Mouse (Mus musculus): ENCODE measurements at regions not wholly inside any gene's neighbourhood (a gene's known extent, or its start where the extent isn't known, plus 50 kb on each side); places are given as distances from the start of the nearest gene placed in this dataset.

DNA sequence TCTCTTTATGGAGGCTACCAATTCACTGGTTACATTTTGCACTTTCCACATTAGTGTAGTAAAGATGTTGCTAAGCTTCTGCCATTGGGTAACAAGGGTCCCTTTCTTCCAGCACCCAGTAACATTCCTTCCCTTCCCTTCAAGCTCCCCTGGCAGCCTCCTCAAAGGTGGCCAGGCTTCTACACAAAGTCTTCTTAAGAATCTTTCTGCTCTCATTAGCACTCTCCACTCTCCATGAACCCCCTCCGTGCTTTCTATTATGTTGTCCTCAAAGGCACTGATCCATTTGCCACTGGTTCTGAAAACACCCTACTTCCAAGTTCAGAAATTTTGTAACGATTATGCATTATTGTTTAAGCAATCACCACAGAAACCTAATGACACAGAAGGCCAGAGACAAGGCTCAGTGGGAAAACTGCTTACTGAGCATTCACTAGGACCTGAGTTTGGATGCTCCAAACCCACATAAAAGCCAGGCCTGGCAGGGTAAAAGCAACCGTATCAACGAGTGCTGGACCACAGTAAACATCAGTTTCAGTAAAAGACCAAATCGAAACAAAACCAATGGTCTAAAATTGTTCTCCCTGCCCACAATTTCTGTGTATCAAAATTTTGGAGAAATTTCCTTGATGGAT is 522.6 kb downstream of the Gja1 start:
- DNase-seq = no peak

DNA sequence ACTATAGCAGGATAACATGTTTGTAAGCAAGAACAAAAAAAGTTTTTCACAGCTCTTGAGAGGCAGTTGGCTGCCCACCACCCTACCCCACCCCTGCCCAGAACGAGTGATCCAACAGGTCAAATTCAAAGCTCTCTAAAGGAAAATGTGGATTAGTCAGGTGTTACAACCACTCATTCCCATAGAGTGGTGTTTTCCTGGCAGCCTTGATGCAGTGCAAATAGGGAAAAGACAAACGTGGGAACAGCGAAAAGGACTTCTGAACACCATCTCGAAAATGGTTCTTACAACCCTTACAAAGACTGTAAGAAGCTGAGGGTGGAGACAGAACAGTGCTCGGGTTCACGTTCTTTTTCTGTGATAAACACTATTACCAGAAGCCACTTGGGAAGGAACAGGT is 523.8 kb downstream of the Gja1 start:
- no peak for DNase-seq

DNA sequence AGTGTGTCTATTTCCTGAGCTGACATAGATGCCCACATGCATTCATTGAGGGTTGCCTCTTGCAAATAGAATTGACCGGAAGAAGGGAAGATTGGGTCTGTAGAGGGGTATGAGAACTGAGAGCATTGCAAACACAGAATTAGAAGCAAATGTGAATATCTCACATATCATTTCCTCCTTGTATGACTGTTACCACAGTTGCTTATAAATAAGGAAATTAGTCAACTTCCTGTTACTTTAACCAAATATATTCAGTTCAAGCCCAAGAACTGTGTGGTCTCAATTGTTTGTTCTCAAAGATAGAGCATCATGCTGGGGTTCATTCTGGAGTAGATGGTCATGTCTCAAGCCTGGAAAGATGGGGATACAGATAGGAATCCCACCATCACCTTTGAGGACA is 535.6 kb downstream of the Gja1 start:
- DNase-seq = no peak

DNA sequence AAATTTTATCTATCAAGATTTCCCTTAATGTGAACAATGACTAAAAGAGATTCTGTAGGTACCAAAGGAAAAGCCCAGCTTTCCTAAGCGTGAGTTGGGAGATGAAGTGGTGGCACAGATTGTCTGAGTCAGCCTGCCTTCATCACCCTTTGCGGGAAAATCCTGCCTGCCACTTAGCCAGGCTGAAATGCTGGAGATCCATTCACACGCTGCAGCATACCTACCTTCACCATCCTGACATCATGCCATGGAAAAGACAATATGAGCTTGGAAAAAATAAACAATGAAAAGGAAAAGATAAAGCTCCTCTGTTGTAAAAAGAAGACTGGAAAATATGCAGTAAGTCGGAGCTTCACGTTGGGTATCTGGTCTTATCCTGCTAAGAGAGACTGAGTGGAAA is 537.0 kb downstream of the Gja1 start:
- DNase-seq = no peak

DNA sequence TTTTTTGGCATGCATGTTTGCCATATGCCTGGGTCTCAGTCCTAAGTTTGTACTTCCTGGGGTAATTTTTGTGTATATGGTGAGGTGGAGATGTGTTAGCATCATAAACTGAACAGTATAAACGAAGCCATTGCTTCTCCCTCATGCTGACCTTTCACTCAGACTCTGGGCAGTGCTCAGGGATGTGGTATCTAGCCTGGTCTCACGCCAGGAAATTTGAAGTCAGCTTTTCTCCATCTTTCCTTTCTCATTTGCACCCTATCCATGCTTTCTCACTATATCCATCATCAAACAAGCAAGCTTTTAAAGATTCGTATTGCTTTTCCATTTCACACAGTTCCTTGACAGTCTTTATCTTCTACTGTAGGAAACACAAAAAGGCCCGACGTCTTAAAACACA is 541.3 kb downstream of the Gja1 start:
- no peak for DNase-seq

DNA sequence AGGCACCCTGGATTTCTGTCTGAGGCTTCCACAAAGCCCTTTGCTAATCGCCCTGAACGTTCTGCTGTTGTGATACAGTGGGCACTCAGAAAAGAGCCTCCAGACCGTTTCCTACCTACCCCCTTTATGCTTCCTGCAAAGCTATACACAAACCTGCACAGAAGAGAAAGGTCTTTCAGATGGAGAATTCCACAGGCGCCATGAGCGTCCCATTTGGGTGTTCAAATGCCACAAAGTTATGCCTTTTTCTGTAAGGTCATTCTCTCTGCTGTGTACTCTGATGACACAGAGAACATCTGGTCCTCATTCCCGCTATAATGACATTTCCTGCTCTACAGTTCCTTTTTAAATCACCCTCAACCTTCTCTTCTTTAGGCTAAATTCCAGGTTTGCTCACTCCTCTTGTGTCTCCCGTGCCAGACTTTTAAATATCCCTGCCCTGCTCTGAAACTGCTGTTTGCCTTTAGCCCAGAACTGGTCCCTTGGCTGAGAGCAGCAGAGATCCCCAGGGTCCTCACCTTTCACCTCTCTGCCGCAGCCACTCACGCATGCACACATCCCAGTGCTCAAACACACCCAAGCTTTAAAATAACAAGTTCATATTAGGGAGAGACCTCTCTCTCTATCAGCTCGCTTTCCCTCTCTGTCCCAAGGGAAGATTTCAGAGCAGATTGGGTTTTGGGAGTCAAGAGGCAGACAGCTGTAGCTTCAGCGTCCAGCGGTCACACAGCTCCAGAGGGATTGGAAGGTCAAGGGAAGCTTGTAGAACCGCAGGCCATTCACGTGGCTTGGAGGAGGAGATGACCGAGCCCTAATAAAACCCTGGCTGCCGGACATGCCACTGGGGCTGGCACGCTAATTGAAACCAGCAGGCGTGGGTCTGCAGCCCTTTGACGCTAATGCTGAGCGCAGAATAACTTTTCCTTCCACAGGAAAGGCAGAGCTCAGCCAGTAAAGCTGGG is 543.9 kb downstream of the Gja1 start:
- DNase-seq = peak; percentile 62 to 86

DNA sequence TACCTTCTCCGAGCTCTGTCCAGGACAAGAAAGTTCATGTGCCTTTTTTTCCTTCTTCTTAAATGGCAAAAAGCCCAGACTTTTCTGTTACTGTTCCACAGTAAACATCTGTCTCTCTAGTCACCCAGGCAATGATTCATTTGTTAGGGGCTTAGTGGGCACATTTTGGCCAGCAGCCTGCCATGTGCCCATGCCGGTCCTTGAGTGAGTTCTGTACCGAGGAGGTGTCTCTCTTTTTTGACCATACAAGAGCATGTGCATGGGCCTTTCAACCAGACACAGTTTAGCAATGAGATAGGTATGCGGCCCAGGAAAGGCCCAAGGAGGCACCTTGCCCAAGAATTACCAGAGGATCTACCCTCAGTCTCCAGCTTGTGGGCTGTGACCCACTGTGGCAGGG is 551.0 kb upstream of the Hsf2 start:
- DNase-seq = no peak

DNA sequence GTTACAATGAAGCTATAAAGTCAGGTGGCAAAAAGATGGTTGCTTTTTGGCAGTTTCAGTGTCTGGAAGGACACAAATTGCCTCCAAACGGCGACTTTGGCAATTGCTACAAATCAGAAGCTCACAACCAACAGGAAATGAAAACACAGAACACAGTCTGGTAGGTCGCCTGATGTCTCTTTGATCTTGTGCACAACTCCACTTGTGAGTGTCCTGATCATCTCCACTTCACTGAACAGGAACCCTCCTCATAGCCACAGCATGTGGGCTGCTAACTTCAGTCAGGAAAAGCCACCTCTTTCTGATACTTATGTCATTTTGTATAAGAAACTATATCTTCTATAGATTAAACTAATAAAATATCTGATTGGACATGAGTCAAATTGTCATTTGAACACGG is 544.2 kb upstream of the Hsf2 start:
- DNase-seq = no peak

DNA sequence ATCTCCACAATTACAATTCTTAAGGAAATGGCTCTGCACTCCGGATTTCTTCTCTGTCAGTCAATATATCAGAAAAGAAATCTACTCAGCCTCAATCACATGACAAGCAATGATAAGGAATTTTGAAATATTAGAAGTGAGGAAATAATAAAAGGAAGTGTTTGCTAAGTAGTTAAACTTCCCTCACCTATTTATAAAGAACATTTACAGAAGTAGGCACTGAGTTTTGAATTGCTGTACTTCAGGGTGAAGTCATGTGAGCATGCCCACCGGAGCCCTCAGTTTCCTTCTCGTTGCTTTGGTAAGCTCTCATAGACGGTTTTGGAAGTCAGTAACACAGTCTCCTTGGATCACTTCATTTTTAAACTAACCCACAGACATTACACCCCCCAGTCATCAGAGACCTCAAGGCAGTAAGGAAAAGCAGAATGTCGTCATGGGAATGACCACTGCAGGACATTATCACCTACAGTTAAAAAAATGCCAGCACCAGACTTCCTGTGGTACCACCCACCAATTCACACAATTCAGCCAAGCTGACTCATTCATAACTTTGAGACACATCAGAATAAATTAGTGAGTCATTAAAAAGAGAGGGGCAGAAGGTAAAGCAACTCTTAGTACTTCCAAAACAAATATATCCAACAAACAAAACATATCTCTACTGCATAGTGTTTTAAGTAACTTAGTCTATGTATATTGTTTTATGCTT is 541.6 kb upstream of the Hsf2 start:
- no peak for DNase-seq

DNA sequence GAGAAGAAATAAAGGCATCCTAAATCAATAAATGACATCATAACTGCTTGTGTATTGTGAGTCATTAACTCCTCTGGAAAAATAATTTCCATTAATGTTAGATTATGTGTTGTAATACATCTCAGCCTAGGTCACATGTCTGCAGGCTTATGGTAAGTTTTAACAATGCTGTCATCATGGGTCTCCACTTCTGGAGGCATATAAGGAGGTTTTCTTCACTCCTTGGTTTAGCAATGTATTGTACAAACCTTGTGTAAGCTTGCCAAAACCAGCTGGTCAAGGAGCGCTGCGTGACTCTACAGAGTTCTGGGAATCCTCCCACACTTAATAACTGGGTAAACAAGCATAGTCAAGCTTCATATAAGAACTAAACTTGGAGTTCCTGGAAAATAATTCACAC is 529.5 kb upstream of the Hsf2 start:
- DNase-seq = no peak

DNA sequence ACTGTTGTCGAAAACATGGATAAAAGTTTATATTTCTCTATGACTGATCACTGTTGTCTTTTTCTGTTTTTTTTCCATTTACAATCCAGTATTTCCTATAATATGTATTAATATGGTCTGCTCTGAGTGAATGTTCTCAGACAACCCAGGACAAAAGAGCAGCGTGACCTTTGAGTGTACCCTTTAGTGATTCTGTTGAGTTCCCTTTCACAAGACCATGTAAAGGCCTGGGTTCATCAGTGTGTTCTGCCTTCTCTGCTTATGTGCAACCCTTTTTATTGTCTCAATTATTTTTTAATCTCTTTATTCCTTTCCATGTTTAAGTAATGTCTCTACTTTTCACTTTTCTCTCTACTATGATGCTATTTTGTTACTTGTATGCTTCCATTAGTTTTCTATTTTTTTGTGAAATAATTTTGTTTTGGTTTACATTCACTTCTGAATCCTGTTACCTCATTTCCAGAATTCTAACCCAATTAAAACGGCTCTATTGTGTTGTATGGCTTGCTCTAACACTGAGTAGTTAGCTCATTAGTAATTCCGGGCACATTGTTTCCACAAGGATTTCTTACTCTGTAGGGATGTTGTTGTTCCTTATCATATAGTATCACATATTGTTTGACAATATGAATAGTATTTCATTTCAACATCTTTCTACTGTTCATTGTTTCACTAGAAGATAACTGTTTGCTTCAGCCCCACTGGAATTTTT is 523.9 kb upstream of the Hsf2 start:
- no peak for DNase-seq

DNA sequence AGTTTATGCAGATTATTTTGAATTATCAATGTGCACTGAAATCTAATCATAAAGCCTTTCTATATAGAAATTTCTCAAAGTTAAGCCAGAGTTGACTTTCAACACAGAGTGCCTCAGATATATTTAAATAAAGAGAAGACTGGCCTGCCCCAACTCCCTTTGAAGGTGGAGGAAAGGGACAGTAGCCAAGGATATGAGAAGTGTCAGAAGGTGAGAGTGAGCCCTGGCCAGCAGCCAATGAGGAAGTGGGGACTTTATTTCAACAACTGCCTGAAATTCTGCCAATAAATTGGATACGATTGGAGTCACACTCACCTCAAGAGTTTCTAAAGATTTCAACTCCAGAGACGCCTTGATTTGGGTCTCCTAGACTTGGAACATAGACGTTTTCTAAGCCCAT is 523.0 kb upstream of the Hsf2 start:
- peak; percentile 44 to 49 for DNase-seq

DNA sequence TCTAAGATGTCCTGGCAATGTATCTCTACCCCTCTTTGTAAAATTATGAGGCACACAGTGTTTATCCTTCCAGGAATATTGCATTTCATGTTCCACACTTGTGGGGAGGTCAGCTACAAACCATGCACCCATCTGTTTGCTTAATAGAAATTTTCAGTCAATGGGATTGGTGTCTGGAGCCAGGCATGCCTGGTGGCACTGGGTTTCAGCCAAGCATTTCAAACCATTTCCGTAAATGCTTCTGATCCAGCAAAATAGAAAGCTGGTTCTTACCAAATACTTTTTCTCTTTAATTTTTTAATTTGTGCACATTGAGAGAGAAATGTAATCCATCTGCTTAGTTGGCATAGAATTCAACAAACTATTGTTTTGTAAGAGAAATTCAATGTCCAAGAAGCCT is 517.3 kb upstream of the Hsf2 start:
- no peak for DNase-seq

DNA sequence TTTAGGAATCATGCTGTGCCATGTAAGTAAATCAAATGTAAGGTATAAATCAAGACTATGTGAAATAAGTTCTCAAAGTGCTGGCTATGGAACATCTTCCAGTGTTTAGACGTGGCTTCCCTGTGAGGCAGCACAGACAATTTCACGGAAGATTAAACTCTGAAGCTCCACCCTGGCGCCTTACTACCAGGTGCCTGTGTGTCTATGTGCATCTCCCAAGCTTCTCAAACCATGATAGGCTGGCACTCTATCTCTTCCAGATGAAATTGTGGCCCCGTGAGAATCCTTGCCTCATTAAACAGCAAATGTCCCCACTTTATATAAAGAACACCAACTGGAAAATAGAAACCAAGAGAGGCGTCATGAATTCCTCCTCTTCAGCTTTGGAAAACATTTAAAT is 511.4 kb upstream of the Hsf2 start:
- DNase-seq = no peak

DNA sequence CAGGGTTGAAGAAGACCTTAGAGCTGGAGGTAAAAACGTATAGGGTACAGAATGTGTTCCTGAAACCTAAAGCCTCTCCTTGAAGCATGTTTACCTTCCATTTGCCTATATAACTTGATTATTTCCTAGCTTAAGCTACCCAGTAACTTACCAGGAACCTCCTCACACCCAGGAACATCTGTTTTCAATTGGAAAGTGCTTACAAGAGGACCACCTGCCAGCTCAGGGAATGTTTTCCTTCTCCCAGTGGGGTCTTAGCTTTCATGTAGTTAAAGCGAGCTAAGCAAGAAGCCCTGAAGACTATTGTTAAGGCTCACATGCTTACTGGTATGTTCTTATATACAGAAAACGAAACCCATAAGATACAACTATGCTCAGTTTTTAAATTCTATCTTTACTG is 506.6 kb upstream of the Hsf2 start:
- no peak for DNase-seq

DNA sequence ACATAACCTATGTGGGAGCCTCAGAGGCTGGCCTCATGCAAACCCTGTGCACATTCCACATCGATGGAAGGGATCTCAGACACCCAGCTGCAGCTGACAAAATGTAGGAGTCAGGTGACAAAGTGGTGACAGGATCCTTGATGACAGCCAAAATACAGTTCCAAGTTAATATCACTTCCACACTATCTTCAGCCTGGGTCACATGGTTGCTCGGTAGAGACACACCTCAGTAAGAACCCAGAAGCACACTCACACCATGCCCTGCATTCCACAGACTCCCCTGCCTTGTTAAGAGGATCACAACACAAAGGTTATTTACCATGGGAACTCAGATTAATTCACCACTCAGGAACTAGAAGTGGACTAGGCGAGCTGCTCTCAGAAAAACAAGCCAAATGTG is 505.4 kb upstream of the Hsf2 start:
- no peak for DNase-seq

DNA sequence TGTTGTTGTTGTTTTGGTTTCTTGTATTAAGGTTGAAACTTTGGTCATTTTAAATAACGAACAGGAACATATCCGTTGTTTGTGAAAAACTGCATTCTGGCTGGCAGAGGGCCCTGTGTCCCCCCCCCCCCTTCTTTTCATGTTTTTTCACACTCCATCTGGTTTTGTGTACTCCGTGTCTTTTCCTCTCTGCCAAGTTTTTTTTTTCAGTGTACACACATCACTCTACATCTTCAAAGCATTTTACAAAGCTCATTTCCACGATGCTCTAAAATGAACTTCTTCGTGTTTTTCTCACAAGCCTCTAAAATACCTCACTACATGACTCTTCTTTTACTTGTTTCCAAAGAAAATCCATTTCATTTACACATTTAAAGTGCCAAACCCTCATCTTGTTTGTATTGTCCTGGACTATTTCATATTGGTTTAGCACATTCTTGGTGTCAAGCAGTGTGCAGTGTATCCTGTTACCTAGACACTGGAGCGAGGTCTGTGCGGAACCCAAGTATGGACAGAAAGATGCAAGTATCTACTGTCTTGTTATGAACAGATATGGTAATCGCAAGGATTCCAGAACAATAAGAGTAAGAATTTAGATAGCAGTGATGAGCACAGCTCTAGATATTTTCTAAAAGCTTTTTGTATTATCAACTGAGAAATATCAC is 503.5 kb upstream of the Hsf2 start:
- no peak for DNase-seq

DNA sequence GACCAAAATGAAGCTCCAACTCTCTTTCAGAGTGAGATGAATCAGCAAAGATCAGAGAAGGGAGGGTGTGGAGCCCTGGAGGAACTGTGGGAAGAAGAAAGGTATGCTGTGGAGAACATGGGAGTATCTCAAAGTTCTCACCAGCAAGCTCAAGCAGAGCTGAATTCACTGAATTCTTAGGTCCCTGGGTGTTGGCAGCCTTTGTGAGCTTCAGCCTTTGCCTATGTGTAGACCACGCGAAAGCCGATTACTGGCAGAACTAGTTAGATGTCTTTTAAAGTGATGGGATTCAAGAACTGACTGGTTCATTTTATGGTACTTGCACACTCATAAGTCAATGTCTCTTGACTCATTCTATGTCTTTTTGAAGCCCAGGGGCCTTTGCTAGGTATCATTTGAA is 491.2 kb upstream of the Hsf2 start:
- DNase-seq = no peak

DNA sequence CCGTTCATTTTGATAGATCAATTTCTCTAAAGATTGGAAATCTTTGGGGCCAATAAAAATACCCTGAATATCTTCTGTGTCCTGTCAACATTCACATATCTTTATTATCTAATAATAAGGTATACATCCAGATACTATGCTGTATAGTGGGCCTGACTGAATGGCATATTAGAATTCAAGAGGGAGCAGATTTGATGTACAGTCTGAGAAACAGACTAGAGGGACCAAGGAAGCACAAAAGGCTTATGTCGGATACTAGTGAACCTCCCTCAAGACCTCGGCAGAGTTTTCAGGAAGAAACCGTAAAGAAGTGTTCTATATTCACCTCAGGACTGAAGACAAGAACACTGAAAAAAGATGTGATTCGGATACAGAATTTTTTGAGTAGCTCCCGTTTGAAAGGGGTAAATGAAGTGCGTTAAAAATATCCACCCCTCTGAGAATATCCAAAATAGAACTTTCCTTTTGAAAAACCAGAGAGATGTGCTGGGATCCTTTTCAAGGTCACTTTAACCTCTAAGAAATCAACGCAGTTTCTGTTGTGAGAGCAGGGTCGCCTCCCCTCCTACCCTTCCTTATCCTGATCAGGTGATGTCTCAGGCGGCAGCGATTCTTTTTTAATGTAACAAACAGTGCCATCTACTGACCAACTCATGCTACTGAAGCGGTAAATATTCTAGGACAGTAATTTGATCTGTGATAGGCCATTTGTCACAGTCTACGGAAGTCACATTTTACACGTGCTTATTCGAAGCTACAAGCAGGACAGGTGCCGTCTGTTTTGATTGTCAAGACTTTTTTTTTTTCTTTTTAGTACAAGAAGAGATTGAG is 485.1 kb upstream of the Hsf2 start:
- DNase-seq = peak; percentile 37 to 56

DNA sequence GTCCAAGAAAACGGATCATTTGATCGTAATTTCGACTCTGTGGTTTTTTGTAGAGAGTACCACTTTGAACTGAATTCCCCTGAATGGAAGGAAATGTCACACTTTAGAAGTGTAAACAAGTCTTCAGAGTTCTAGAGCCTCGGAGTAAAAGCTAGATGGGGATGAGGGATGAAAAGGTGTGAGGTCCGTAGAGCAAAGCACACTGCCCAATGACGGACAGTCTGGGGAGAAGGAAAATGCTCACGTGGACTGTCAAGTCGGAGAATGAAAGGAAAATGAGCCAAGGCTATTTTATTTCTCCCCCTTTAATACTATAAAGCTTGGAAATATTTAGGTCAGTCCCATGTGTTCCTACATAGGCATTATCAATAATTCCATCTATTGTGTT is 484.5 kb upstream of the Hsf2 start:
- no peak for DNase-seq

DNA sequence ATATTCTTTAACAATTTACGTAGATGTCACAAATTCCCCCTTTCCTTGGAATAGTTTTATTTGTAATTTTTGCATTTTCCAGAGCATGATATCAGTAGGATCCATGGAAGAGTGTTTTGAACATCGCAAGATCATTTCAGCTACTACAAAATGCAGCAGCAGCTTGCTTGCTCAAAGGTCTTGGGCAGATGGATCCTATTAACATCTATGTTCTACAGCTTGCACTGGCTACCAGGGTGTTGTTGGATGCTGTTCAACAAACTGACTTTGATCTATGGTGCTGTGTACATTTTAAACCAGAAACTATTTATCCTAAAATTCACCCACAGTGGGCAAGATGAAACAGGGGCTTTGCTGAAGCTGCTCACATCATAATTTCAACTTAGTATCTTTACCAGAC is 448.5 kb upstream of the Hsf2 start:
- DNase-seq = no peak

DNA sequence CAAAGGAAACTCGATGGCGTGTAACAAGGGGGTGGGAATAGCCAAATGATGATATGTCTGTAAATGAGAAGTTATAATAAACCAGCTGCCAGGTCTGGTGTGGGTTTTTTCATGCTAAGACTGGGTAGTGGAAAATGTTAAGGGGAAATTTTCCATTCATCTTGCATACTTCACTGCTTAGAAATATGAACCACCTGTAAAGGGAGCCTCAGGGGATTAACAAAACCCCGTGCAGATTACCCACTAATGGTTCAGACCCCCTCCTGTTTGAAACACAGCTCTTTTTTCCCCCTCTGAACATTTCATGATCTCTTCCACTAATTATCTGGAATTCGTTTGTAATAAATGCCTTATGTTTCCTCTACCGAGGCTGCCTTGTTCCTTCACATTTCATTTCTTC is 446.0 kb upstream of the Hsf2 start:
- DNase-seq = no peak

All from kidney, postnatal 25 days (tissue).